Mouse (Mus musculus) stomach, postnatal 0 days (tissue): ENCODE measurements around the gene 1700123O20Rik. TPM values are rescaled to one million over a fixed set of nuclear protein-coding genes. Genes with fewer than 3 reads are reported as not detected.

Experiments
- ATAC-seq: fragments of 200-750 bp; cut with Nextera tagmentation; 2 replicates; pipeline ENCODE4 v1.8.0; 2017; ENCODE audit not compliant: low FRiP score, low TSS enrichment
- DNase-seq: peaks from one replicate; pipeline ENCODE4 v3.0.0-alpha.2; 2016; ENCODE audit warnings: low spot score
- H3K27ac ChIP-seq: fragments of 300-500 bp; sonication (generic); replicated peaks from 2 replicates; pipeline ENCODE4 v1.5.1; 2014; ENCODE audit warnings: mild to moderate bottlenecking, control low read depth
- H3K27me3 ChIP-seq: fragments of 300-500 bp; sonication (generic); 2 replicates; pipeline ENCODE4 v1.6.1; 2014; ENCODE audit warnings: low read length; ENCODE audit not compliant: control insufficient read depth, insufficient read depth
- H3K36me3 ChIP-seq: fragments of 300-500 bp; sonication (generic); 2 replicates; pipeline ENCODE4 v1.6.1; 2014; ENCODE audit warnings: low read length, mixed read lengths; ENCODE audit not compliant: control insufficient read depth, insufficient read depth
- H3K4me1 ChIP-seq: fragments of 300-500 bp; sonication (generic); replicated peaks from 2 replicates; pipeline ENCODE4 v1.6.1; 2014; ENCODE audit warnings: antibody characterized with exemption; ENCODE audit not compliant: control insufficient read depth, insufficient read depth
- H3K4me2 ChIP-seq: fragments of 300-500 bp; sonication (generic); replicated peaks from 2 replicates; pipeline ENCODE4 v1.6.1; 2014; ENCODE audit warnings: low read depth, mild to moderate bottlenecking, control low read depth, moderate library complexity
- H3K4me3 ChIP-seq: fragments of 300-500 bp; sonication (generic); 2 replicates; pipeline ENCODE4 v1.5.1; 2014; ENCODE audit warnings: low read depth, low read length, control low read depth
- H3K9ac ChIP-seq: fragments of 300-500 bp; sonication (generic); 2 replicates; pipeline ENCODE4 v1.6.1; 2014; ENCODE audit warnings: mild to moderate bottlenecking, low read length, control low read depth, mixed read lengths
- H3K9me3 ChIP-seq: fragments of 300-500 bp; sonication (generic); 2 replicates; pipeline ENCODE4 v1.6.1; 2016; ENCODE audit warnings: low read length; ENCODE audit not compliant: control insufficient read depth
- CTCF ChIP-seq: IDR thresholded peaks from 2 replicates; pipeline ENCODE4 v1.5.1; 2016; ENCODE audit warnings: antibody characterized with exemption, low read depth, mild to moderate bottlenecking, moderate library complexity
- EP300 ChIP-seq: optimal IDR thresholded peaks from 2 replicates; pipeline ENCODE3; 2016; ENCODE audit warnings: antibody characterized with exemption
- WGBS: fragments of 180-500 bp; shearing (Covaris S2); extraction: QIAGEN DNeasy Blood & Tissue Kit; methylation state at CpG from one replicate; pipeline ENCODE4 v1.1.7; 2014; 5-methylcytosine and 5-hydroxymethylcytosine counted together
- microRNA-seq: library from miRNA; unstranded; fragments of <30 nt; microRNA quantifications from one replicate; pipeline ENCODE4, GENCODE M21; 2016
- polyA plus RNA-seq: library from polyadenylated mRNA; unstranded; fragments of >200 nt; fragmentation: Nextera tagmentation; extraction: Ambion mirVana; gene quantifications from 2 replicates; pipeline ENCODE4 v1.2.1, GENCODE M21; 2015

1700123O20Rik gene
- polyA plus RNA-seq, 1 experiment from 2014 or later, result 61.7 TPM

DNA sequence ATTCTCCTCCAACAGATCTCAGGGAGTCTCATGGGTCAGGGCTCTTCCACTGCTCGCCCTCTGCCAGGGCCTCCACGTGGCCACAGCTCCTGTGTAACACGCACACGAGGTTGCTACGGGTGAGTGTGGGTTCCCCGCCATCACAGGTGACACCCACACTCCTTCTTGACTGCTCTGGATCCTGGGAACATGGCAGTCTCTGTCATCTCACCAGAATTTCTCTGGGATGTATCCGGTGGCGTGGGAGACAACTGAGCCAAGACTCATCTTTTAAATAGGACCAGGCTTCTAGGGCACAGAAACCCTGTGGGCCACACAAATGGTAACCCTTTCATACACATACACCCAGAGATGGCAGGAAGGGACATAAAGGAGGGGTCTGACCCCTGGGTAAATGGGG lies 46.2 kb downstream of the 1700123O20Rik start:
- TF ChIP-seq EP300 (no peak), CTCF (no peak)
- 87% methylated on average over 8 of the region's 8 CpGs for WGBS
- Histone ChIP-seq H3K9me3 (no peaks in the 10 kb centered on the region), H3K4me1 (no peaks in the 10 kb centered on the region), H3K4me3 (no peak overlapping the region), H3K27me3 (no peaks in the 10 kb centered on the region), H3K36me3 (no peaks in the 10 kb centered on the region), H3K4me2 (no peak overlapping the region), H3K27ac (no peak overlapping the region), H3K9ac (no peak overlapping the region)
- DNase-seq, result no peak
- ATAC-seq, result no peak

DNA sequence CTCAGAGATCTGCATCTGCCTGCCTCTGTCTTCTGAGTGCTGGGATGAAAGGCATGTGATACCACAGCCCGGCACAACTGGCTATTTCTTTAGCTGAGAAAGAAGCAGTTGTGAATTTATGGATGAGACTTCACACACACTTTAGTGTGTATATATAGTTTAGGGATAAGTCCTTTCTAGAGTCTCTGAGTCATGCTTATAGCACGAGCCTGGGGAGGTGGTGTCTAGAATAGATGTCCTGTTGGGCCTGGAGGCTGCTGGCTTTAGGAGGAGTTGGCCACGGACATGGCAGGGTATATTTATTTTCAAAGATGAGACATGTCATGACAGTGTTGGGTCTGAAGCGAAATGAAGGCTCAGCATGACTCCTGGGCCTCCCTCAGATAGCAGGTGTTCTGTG lies 48.0 kb downstream of the 1700123O20Rik start:
- H3K4me3 ChIP-seq, result no peak overlapping the region
- no peaks in the 10 kb centered on the region for H3K27me3 ChIP-seq
- H3K27ac ChIP-seq, result no peak overlapping the region
- H3K4me2 ChIP-seq, result no peak overlapping the region
- H3K9ac ChIP-seq, result no peak overlapping the region
- H3K9me3 ChIP-seq, result no peaks in the 10 kb centered on the region
- TF ChIP-seq EP300 (no peak), CTCF (no peak)
- H3K36me3 ChIP-seq, result no peaks in the 10 kb centered on the region
- DNase-seq (no peak), ATAC-seq (no peak)
- H3K4me1 ChIP-seq, result no peaks in the 10 kb centered on the region
- WGBS, result 67% methylated on average over 4 of the region's 4 CpGs

DNA sequence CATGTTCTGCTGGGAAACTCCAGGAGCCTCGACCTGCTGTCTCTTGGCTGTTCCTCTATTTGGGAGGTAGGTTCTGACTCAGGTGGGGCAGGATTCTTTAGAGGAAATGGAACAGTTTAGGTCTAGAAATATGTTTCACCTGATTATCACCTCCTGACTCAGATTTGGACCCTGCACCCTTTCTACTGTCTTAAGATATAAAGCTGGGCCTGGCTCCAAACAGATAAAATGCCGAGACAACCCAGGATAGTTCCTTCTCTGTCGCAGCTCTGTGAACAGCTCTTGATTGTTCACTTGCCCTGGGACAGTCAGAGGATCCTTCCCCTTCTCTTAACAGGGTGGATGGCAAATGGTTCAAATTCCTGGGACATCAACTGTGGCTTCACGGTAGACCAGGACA lies 49.2 kb downstream of the 1700123O20Rik start:
- 57% methylated on average over 4 of the region's 4 CpGs for WGBS
- H3K27ac ChIP-seq, result no peak overlapping the region
- no peak for DNase-seq

DNA sequence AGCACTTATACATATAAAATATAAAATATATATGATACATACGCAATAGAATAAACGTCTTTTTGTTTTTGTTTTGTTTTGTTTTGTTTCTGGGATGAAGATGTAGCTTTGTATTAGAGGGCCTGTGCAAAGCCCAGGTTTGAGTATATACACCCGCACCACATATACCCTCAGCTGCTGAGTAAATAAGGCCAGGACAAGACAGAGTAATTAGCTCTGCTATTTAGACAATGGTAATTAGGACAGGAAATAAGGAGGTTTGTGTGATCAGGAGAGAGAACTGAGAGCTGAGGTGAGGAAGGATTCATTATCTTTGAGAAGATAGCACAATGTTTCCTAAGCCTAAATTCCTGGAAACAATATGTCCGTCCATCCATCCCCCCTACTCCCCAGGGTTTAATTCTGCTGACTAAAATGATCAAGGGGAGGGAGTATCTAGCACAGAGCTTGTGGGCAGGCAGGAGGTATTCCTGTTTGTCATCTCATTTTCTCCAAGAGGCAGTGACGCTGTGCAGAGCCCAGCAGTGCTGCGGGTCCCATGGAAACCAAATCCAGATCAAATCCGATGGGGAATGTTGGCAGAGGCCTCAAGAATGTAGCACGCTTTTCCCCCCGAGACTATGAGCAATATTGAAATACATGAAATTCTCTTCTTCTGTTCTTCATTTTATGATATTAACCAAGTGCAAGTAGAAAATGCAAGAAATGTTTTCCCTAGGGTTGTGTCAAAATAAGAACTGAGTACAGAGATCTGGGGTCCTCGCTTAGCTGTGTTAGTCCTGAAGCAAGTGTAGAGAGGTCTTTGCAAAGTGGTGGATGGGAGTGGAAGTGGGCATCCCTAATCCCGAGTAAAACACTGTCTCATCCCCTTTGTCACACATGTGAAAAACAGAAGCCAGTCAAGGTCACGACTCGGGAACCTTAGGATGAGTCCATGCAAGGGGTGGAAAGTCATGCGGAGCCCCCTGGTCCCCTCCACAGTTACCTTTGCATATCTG lies 50.8 kb downstream of the 1700123O20Rik start:
- Histone ChIP-seq H3K9me3 (no peaks in the 10 kb centered on the region), H3K27ac (no peak overlapping the region), H3K36me3 (no peaks in the 10 kb centered on the region), H3K9ac (no peak overlapping the region), H3K27me3 (no peaks in the 10 kb centered on the region), H3K4me1 (no peaks in the 10 kb centered on the region), H3K4me3 (no peak overlapping the region), H3K4me2 (no peak overlapping the region)
- ATAC-seq (peak; percentile 51; the same call in 1 of the 2 replicates), DNase-seq (no peak)
- WGBS, result 60% methylated on average over 14 of the region's 14 CpGs
- TF ChIP-seq EP300 (no peak), CTCF (no peak)

More for the DNA sequence above, 49.2 kb downstream of the 1700123O20Rik start:
- no peak overlapping the region for H3K9ac ChIP-seq
- H3K9me3 ChIP-seq, result no peaks in the 10 kb centered on the region
- no peak overlapping the region for H3K4me3 ChIP-seq
- H3K4me2 ChIP-seq, result no peak overlapping the region
- no peaks in the 10 kb centered on the region for H3K36me3 ChIP-seq
- no peak for ATAC-seq
- H3K27me3 ChIP-seq, result no peaks in the 10 kb centered on the region
- no peaks in the 10 kb centered on the region for H3K4me1 ChIP-seq
- no peak for TF ChIP-seq CTCF
- no peak for TF ChIP-seq EP300

DNA sequence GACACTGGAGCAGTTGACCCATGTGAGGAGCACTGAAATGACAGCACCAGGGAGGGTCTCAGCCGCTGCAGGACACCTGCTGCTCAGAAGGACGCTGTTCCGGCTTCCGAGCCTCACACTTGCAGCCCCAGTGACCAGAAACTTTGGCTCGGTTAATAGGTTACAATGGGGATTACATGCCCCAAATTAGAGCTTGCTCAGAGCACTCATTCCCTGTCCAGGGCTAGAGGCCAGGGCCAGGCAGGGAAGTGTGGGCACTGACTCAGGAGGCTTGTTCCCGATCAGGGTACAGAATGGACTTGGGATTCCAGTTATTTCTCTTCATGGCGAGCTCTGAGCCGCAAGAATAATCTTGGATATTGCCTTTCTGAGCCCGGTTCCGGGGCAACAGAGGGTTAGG lies 51.6 kb downstream of the 1700123O20Rik start:
- no peaks in the 10 kb centered on the region for H3K36me3 ChIP-seq
- no peak overlapping the region for H3K4me3 ChIP-seq
- no peaks in the 10 kb centered on the region for H3K4me1 ChIP-seq
- no peak overlapping the region for H3K9ac ChIP-seq
- H3K9me3 ChIP-seq, result no peaks in the 10 kb centered on the region
- no peaks in the 10 kb centered on the region for H3K27me3 ChIP-seq
- 86% methylated on average over 10 of the region's 10 CpGs for WGBS
- TF ChIP-seq CTCF (no peak), EP300 (no peak)
- no peak for DNase-seq
- H3K27ac ChIP-seq, result no peak overlapping the region
- ATAC-seq, result no peak
- no peak overlapping the region for H3K4me2 ChIP-seq

Small RNAs within 50 kb of the gene (microRNA-seq; reads per million reads assigned to microRNA genes)
- not detected for gene Mir6948

Other genes with a start within 250 kb of the 1700123O20Rik start
- gene Lrp10, start 222.1 kb upstream of the 1700123O20Rik start, polyA plus RNA-seq, result 59.3 and 70.0 TPM in 2 replicates
- 0.47 and 0.59 TPM in 2 replicates for gene Rem2, start 210.1 kb upstream of the 1700123O20Rik start, polyA plus RNA-seq
- 28.1 and 29.2 TPM in 2 replicates for gene Prmt5, start 168.7 kb upstream of the 1700123O20Rik start, polyA plus RNA-seq
- gene Haus4, start 131.6 kb upstream of the 1700123O20Rik start, polyA plus RNA-seq, result 23.7 and 24.1 TPM in 2 replicates
- gene Ajuba, start 108.7 kb upstream of the 1700123O20Rik start, polyA plus RNA-seq, result 18.9 and 26.4 TPM in 2 replicates
- 2.4 and 3.0 TPM in 2 replicates for gene 4931414P19Rik, start 80.2 kb upstream of the 1700123O20Rik start, polyA plus RNA-seq
- 279 and 291 TPM in 2 replicates for gene Psmb5, start 68.2 kb upstream of the 1700123O20Rik start, polyA plus RNA-seq
- gene Psmb11, start 64.8 kb upstream of the 1700123O20Rik start, polyA plus RNA-seq, result 0.02 TPM in 1 of 2 replicates, not detected in the other
- not detected in 2 replicates for gene Gm17606, start 45.3 kb upstream of the 1700123O20Rik start, polyA plus RNA-seq
- 0.63 and 0.68 TPM in 2 replicates for gene Cdh24, start 44.9 kb upstream of the 1700123O20Rik start, polyA plus RNA-seq
- 37.0 and 46.9 TPM in 2 replicates for gene Acin1, start 715 bp downstream of the 1700123O20Rik start, polyA plus RNA-seq
- gene Gm29776, start 12.6 kb downstream of the 1700123O20Rik start, polyA plus RNA-seq, result 0.08 and 0.11 TPM in 2 replicates
- gene Cebpe, start 26.0 kb downstream of the 1700123O20Rik start, polyA plus RNA-seq, result 0.10 TPM in 1 of 2 replicates, not detected in the other
- gene Slc7a8, start 95.7 kb downstream of the 1700123O20Rik start, polyA plus RNA-seq, result 3.1 and 4.2 TPM in 2 replicates
- not detected in 2 replicates for gene Rnf212b, start 127.9 kb downstream of the 1700123O20Rik start, polyA plus RNA-seq
- 4.5 and 5.0 TPM in 2 replicates for gene Homez, start 184.7 kb downstream of the 1700123O20Rik start, polyA plus RNA-seq
- 1.7 and 2.2 TPM in 2 replicates for gene Ppp1r3e, start 191.3 kb downstream of the 1700123O20Rik start, polyA plus RNA-seq
- 4.3 and 4.7 TPM in 2 replicates for gene Bcl2l2, start 197.2 kb downstream of the 1700123O20Rik start, polyA plus RNA-seq
- gene Gm20521, start 197.2 kb downstream of the 1700123O20Rik start, polyA plus RNA-seq, result 1.2 TPM in 2 replicates
- 46.4 and 56.2 TPM in 2 replicates for gene Pabpn1, start 206.3 kb downstream of the 1700123O20Rik start, polyA plus RNA-seq
- gene Slc22a17, start 226.9 kb downstream of the 1700123O20Rik start, polyA plus RNA-seq, result 15.4 and 20.6 TPM in 2 replicates
- gene Efs, start 239.9 kb downstream of the 1700123O20Rik start, polyA plus RNA-seq, result 14.1 and 16.8 TPM in 2 replicates
- 0.15 TPM in 1 of 2 replicates, not detected in the other for gene Il25, start 246.5 kb downstream of the 1700123O20Rik start, polyA plus RNA-seq